ENCODE assay signal across 9 mouse cellular contexts in the genomic region with DNA sequence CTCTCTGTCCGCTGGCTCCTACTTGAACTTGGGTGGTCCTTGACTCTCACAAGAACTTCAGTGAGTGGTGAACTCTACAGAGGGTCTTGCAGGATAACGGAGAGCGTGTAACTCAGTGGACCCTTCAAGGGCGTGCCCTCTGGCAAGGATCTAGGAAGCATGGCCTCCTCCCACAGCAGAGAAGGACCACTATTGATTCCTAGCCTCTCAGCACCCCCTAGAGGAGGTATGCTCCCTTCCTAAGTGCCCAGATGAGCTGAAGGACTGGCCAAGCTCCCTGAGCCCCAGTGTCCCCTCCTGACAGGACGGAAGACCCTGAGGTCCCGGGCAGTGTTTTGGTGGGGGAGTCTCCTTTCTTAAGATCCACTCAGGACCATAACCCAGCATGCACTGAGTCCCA. TPM values are rescaled to one million over a fixed set of nuclear protein-coding genes. Genes with fewer than 3 reads are reported as not detected.
DNase-seq lines count a peak whose midpoint lies in the region; ATAC-seq and TF ChIP-seq lines count a peak whose summit lies in the region.
"Had no signal": no experiment of that assay in that cellular context is flagged by ENCODE, and none has a peak within 500 bp of the region (broad histone marks: within the 10 kb centered on the region; RNA-seq: fewer than 3 reads in every experiment).

No protein-coding gene starts in this region.

- H3K4me2 ChIP-seq in liver, postnatal 0 days (ENCODE audit: low read depth, low read length), result no peak overlapping the region

- H3K36me3 ChIP-seq in liver, postnatal 0 days (replicated peaks; ENCODE audit: insufficient read depth, low read length), result no peaks in the 10 kb centered on the region

- H3K27me3 ChIP-seq in liver, postnatal 0 days (ENCODE audit: insufficient read depth, low read length), result no peaks in the 10 kb centered on the region

- H3K9me3 ChIP-seq in liver, postnatal 0 days (ENCODE audit: low read length), result no peaks in the 10 kb centered on the region

- H3K27ac ChIP-seq in liver, postnatal 0 days (ENCODE audit: low read depth), result no peak overlapping the region

- TF ChIP-seq EP300 in liver, postnatal 0 days (IDR thresholded peaks at IDR 0.05; ENCODE audit: low read depth), result no peak

- intact Hi-C loops in heart, postnatal 36 days (cut with DNase I), result loop anchor here (2.0 kb wide), 2 partner anchors 78 to 172 kb away; no protein-coding TSS in a partner anchor

- WGBS in liver, postnatal 0 days (ENCODE audit: insufficient replicate concordance), result 73% methylated on average over 6 of the region's 6 CpGs

- TF ChIP-seq CTCF in liver, postnatal 0 days (IDR thresholded peaks at IDR 0.05; ENCODE audit: low read depth), result peak; percentile 59

- no peak for ATAC-seq in liver, postnatal 0 days
- ATAC-seq: CD4-positive, CD25-positive, alpha-beta regulatory T cell, adult 4 months had no signal

- no peak overlapping the region for H3K9ac ChIP-seq in liver, postnatal 0 days (replicated peaks)

- peak; percentile 56 for DNase-seq in cerebellum, adult 9-11 months
- DNase-seq in cerebellum, adult 8-10 months, result no peak
- no peak for DNase-seq in liver, postnatal 0 days
- DNase-seq in liver, result no peak
- peak; percentile 53 to 55 for DNase-seq in heart, postnatal 36 days
- peak; percentile 47 for DNase-seq in skeletal muscle tissue, adult 2 months (ENCODE audit: low read depth, low spot score)
- no peak for DNase-seq in spleen, postnatal 4 days (ENCODE audit: low spot score in 2 of 2)
- DNase-seq in natural killer cell, adult 2 months (ENCODE audit: low spot score in 2 of 2), result no peak

- no peaks in the 10 kb centered on the region for H3K4me1 ChIP-seq in liver, postnatal 0 days (ENCODE audit: insufficient read depth)

- H3K4me3 ChIP-seq in liver, postnatal 0 days (ENCODE audit: low read depth, low read length), result no peak overlapping the region

RNA-seq across cellular contexts. Expression of a gene that starts 10.1 kb away (rescaled TPM):
- polyA plus RNA-seq in liver, postnatal 0 days (2015; fragmentation: Nextera tagmentation; extraction: Ambion mirVana), result 1.3 and 1.6 TPM in 2 replicates
- 1 to 10 TPM; 1.4 to 1.6 TPM for total RNA-seq in heart, postnatal 36 days (2021)

RNA-seq across cellular contexts. Expression of a gene that starts 32.8 kb away (rescaled TPM):
- polyA plus RNA-seq in liver, postnatal 0 days (2015; fragmentation: Nextera tagmentation; extraction: Ambion mirVana), result 0.64 TPM in 1 of 2 replicates, not detected in the other
- total RNA-seq in heart, postnatal 36 days (2021), result not detected
- polyA plus RNA-seq: CD4-positive, CD25-positive, alpha-beta regulatory T cell, adult 4 months had no signal

RNA-seq across cellular contexts. Expression of a gene that starts 39.2 kb away (rescaled TPM):
- 44.1 and 46.1 TPM in 2 replicates for polyA plus RNA-seq in liver, postnatal 0 days (2015; fragmentation: Nextera tagmentation; extraction: Ambion mirVana)
- total RNA-seq in heart, postnatal 36 days (2021), result 10 to 100 TPM; 21.6 to 22.1 TPM

Comparison
In these comparisons a context has a peak if more than half of its experiments do, and no peak if none do; other contexts are left out.
1. DNase-seq: peak in cerebellum, adult 9-11 months (single experiment), heart, postnatal 36 days (2 of 2) and skeletal muscle tissue, adult 2 months (single experiment); none in cerebellum, adult 8-10 months (single experiment), liver, postnatal 0 days (single experiment), liver (single experiment), spleen, postnatal 4 days (0 of 2) and natural killer cell, adult 2 months (0 of 2).